Mouse (Mus musculus): ENCODE measurements around the gene Irgq.
A peak's percentile ranks its signal among the peaks of the same experiment; 100 is the strongest.

Gene Irgq

GRCm38 (mm10) chr7:24546634-24547389 is 16.3 kb downstream of the Irgq start:
- DNase-seq (ENCODE audit: low spot score) = peak; percentile 100

- no peak for DNase-seq (ENCODE audit: low spot score)
These were observed 17.1 kb downstream of the Irgq start for GRCm38 (mm10) chr7:24547534-24548036.

- no peak for DNase-seq (ENCODE audit: low spot score)
These were observed 21.7 kb downstream of the Irgq start for GRCm38 (mm10) chr7:24551985-24552759.

GRCm38 (mm10) chr7:24555786-24556185 is 25.3 kb downstream of the Irgq start:
- DNase-seq (ENCODE audit: low spot score) = no peak

- DNase-seq (ENCODE audit: low spot score) = no peak
These were observed 31.0 kb downstream of the Irgq start for GRCm38 (mm10) chr7:24561450-24561849.

GRCm38 (mm10) chr7:24563191-24563836 is 32.8 kb downstream of the Irgq start:
- DNase-seq (ENCODE audit: low spot score) = no peak

- no peak for DNase-seq (ENCODE audit: low spot score)
These were observed 33.3 kb downstream of the Irgq start for GRCm38 (mm10) chr7:24563837-24564206.

GRCm38 (mm10) chr7:24564607-24565265 is 34.2 kb downstream of the Irgq start:
- DNase-seq (ENCODE audit: low spot score) = peak; percentile 76

GRCm38 (mm10) chr7:24565627-24566026 is 35.1 kb downstream of the Irgq start:
- DNase-seq (ENCODE audit: low spot score) = no peak

- no peak for DNase-seq (ENCODE audit: low spot score)
These were observed 35.7 kb downstream of the Irgq start for GRCm38 (mm10) chr7:24566206-24566605.

GRCm38 (mm10) chr7:24568512-24568911 is 38.0 kb downstream of the Irgq start:
- no peak for DNase-seq (ENCODE audit: low spot score)

- DNase-seq (ENCODE audit: low spot score) = no peak
These were observed 40.6 kb downstream of the Irgq start for GRCm38 (mm10) chr7:24571071-24571470.

- peak; percentile 56 for DNase-seq (ENCODE audit: low spot score)
These were observed 42.0 kb downstream of the Irgq start for GRCm38 (mm10) chr7:24572455-24572854.

- no peak for DNase-seq (ENCODE audit: low spot score)
These were observed 43.8 kb downstream of the Irgq start for GRCm38 (mm10) chr7:24574224-24574796.

GRCm38 (mm10) chr7:24577811-24578210 is 47.3 kb downstream of the Irgq start:
- no peak for DNase-seq (ENCODE audit: low spot score)

- no peak for DNase-seq (ENCODE audit: low spot score)
These were observed 54.4 kb downstream of the Irgq start for GRCm38 (mm10) chr7:24584876-24585275.

- no peak for DNase-seq (ENCODE audit: low spot score)
These were observed 55.5 kb downstream of the Irgq start for GRCm38 (mm10) chr7:24585995-24586394.

GRCm38 (mm10) chr7:24586828-24587227 is 56.3 kb downstream of the Irgq start:
- DNase-seq (ENCODE audit: low spot score) = no peak

GRCm38 (mm10) chr7:24587330-24588105 is 57.0 kb downstream of the Irgq start, which contains the start of the genes Ethe1 and Zfp575:
TSS of gene Ethe1 (plus strand) at chr7:24587543.
TSS of gene Zfp575 (minus strand) at chr7:24587641.
- peak; percentile 85 for DNase-seq (ENCODE audit: low spot score)
